Mouse (Mus musculus) midbrain, embryonic 15.5 days (tissue): ENCODE results near the gene Prkcz. TPM values are rescaled to one million over a fixed set of nuclear protein-coding genes. Genes with fewer than 3 reads are reported as not detected.
A peak's percentile ranks its signal among the peaks of the same experiment; 100 is the strongest.

ENCODE experiments used
- ATAC-seq: fragments of 200-750 bp; cut with Nextera tagmentation; replicated peaks from 2 replicates; pipeline ENCODE4 v1.8.0; 2017; ENCODE audit warnings: moderate TSS enrichment
- H3K27ac ChIP-seq: fragments of 300-500 bp; sonication (generic); 2 replicates; pipeline ENCODE4 v1.5.1; 2015; ENCODE audit warnings: mild to moderate bottlenecking, inconsistent platforms
- H3K27me3 ChIP-seq: fragments of 300-500 bp; sonication (generic); replicated peaks from 2 replicates; pipeline ENCODE4 v1.6.1; 2015; ENCODE audit warnings: inconsistent platforms
- H3K36me3 ChIP-seq: fragments of 300-500 bp; sonication (generic); replicated peaks from 2 replicates; pipeline ENCODE4 v1.6.1; 2015; ENCODE audit warnings: inconsistent platforms
- H3K4me1 ChIP-seq: fragments of 300-500 bp; sonication (generic); 2 replicates; pipeline ENCODE4 v1.6.1; 2015; ENCODE audit warnings: inconsistent platforms
- H3K4me2 ChIP-seq: fragments of 300-500 bp; sonication (generic); 2 replicates; pipeline ENCODE4 v1.6.1; 2015; ENCODE audit warnings: inconsistent platforms, mild to moderate bottlenecking, moderate library complexity
- H3K4me3 ChIP-seq: fragments of 300-500 bp; sonication (generic); 2 replicates; pipeline ENCODE4 v1.5.1; 2015; ENCODE audit warnings: mild to moderate bottlenecking, inconsistent platforms
- H3K9ac ChIP-seq: fragments of 300-500 bp; sonication (generic); 2 replicates; pipeline ENCODE4 v1.6.1; 2015; ENCODE audit warnings: mild to moderate bottlenecking, inconsistent platforms
- H3K9me3 ChIP-seq: fragments of 300-500 bp; sonication (generic); 2 replicates; pipeline ENCODE4 v1.6.1; 2016; ENCODE audit warnings: inconsistent platforms
- WGBS: fragments of 180-500 bp; shearing (Covaris S2); methylation state at CpG from one replicate; pipeline ENCODE4 v1.1.7; 2015; ENCODE audit warnings: mixed read lengths; 5-methylcytosine and 5-hydroxymethylcytosine counted together
- polyA plus RNA-seq: library from polyadenylated mRNA; unstranded; fragments of >200 nt; fragmentation: Nextera tagmentation; extraction: Ambion mirVana; gene quantifications from 2 replicates; pipeline ENCODE4 v1.2.1, GENCODE M21; 2015

The Prkcz gene
- polyA plus RNA-seq, 1 experiment from 2014 or later, result 95.6 TPM

- Histone ChIP-seq H3K4me2 (peak overlapping the region; percentile 95; the same call in 1 of the 2 replicates), H3K9ac (no peak overlapping the region), H3K4me1 (peaks cover 88% of the 10 kb centered on the region), H3K27ac (no peak overlapping the region), H3K9me3 (no peaks in the 10 kb centered on the region), H3K4me3 (no peak overlapping the region), H3K36me3 (no peaks in the 10 kb centered on the region), H3K27me3 (no peaks in the 10 kb centered on the region)
- ATAC-seq, result no peak
- WGBS, result 73% methylated on average over 12 of the region's 12 CpGs
Measured at GRCm38 (mm10) chr4:155217241-155218103, 143.7 kb downstream of the Prkcz start.

- Histone ChIP-seq H3K36me3 (no peaks in the 10 kb centered on the region), H3K9me3 (no peaks in the 10 kb centered on the region), H3K27ac (peak overlapping the region; percentile 46), H3K4me2 (peak overlapping the region; percentile 14; the same call in 1 of the 2 replicates), H3K9ac (no peak overlapping the region), H3K4me3 (no peak overlapping the region), H3K27me3 (no peaks in the 10 kb centered on the region), H3K4me1 (peaks cover 84% of the 10 kb centered on the region)
- no peak for ATAC-seq
- 59% methylated on average over 12 of the region's 12 CpGs for WGBS
Measured at GRCm38 (mm10) chr4:155215773-155216630, 145.2 kb downstream of the Prkcz start.

GRCm38 (mm10) chr4:155215203-155215602, 146.0 kb downstream of the Prkcz start:
- Histone ChIP-seq H3K4me2 (peak overlapping the region; percentile 13; the same call in 1 of the 2 replicates), H3K9ac (no peak overlapping the region), H3K4me1 (peaks cover 76% of the 10 kb centered on the region), H3K27me3 (no peaks in the 10 kb centered on the region), H3K9me3 (no peaks in the 10 kb centered on the region), H3K36me3 (no peaks in the 10 kb centered on the region), H3K27ac (peak overlapping the region; percentile 17; the same call in 1 of the 2 replicates), H3K4me3 (no peak overlapping the region)
- no peak for ATAC-seq
- WGBS, result 61% methylated on average over 9 of the region's 9 CpGs

GRCm38 (mm10) chr4:155214793-155215192, 146.4 kb downstream of the Prkcz start:
- Histone ChIP-seq H3K27me3 (no peaks in the 10 kb centered on the region), H3K27ac (no peak overlapping the region), H3K36me3 (no peaks in the 10 kb centered on the region), H3K9ac (no peak overlapping the region), H3K4me1 (peaks cover 72% of the 10 kb centered on the region), H3K4me2 (peak overlapping the region; percentile 13; the same call in 1 of the 2 replicates), H3K4me3 (no peak overlapping the region), H3K9me3 (no peaks in the 10 kb centered on the region)
- 74% methylated on average over 10 of the region's 10 CpGs for WGBS
- ATAC-seq, result no peak

- no peak overlapping the region for H3K4me3 ChIP-seq
- 73% methylated on average over 6 of the region's 6 CpGs for WGBS
- H3K4me2 ChIP-seq, result no peak overlapping the region
- no peaks in the 10 kb centered on the region for H3K27me3 ChIP-seq
- H3K9me3 ChIP-seq, result no peaks in the 10 kb centered on the region
- peaks cover 72% of the 10 kb centered on the region for H3K4me1 ChIP-seq
- H3K36me3 ChIP-seq, result no peaks in the 10 kb centered on the region
- ATAC-seq, result no peak
- H3K27ac ChIP-seq, result no peak overlapping the region
- H3K9ac ChIP-seq, result no peak overlapping the region
Measured at GRCm38 (mm10) chr4:155214188-155214587, 147.0 kb downstream of the Prkcz start.

- no peak overlapping the region for H3K4me3 ChIP-seq
- no peak for ATAC-seq
- H3K9me3 ChIP-seq, result no peaks in the 10 kb centered on the region
- H3K27me3 ChIP-seq, result no peaks in the 10 kb centered on the region
- peaks cover 69% of the 10 kb centered on the region for H3K4me1 ChIP-seq
- H3K27ac ChIP-seq, result 0 out of 2 replicates have a peak overlapping the region, but pooled peaks have one; percentile 11
- 67% methylated on average over 6 of the region's 6 CpGs for WGBS
- H3K9ac ChIP-seq, result no peak overlapping the region
- no peak overlapping the region for H3K4me2 ChIP-seq
- H3K36me3 ChIP-seq, result no peaks in the 10 kb centered on the region
Measured at GRCm38 (mm10) chr4:155213752-155214054, 147.5 kb downstream of the Prkcz start.

- Histone ChIP-seq H3K9ac (no peak overlapping the region), H3K4me1 (peaks cover 69% of the 10 kb centered on the region), H3K4me2 (no peak overlapping the region)
Measured at GRCm38 (mm10) chr4:155213052-155213751, 148.0 kb downstream of the Prkcz start.

More at GRCm38 (mm10) chr4:155213052-155213751, 148.0 kb downstream of the Prkcz start:
- Histone ChIP-seq H3K4me3 (no peak overlapping the region), H3K9me3 (no peaks in the 10 kb centered on the region), H3K36me3 (no peaks in the 10 kb centered on the region), H3K27ac (0 out of 2 replicates have a peak overlapping the region, but pooled peaks have one; percentile 11), H3K27me3 (no peaks in the 10 kb centered on the region)
- no peak for ATAC-seq
- 59% methylated on average over 9 of the region's 9 CpGs for WGBS

Other genes starting within 250 kb of the Prkcz start
- gene Ski, start 138.8 kb downstream of the Prkcz start, polyA plus RNA-seq, result 10.1 and 10.8 TPM in 2 replicates
- 78.5 and 87.4 TPM in 2 replicates for gene Faap20, start 111.6 kb downstream of the Prkcz start, polyA plus RNA-seq
- gene Gabrd, start 36.8 kb upstream of the Prkcz start, polyA plus RNA-seq, result 0.19 and 0.20 TPM in 2 replicates
- 4.5 and 5.3 TPM in 2 replicates for gene Cfap74, start 47.8 kb upstream of the Prkcz start, polyA plus RNA-seq
- gene Tmem52, start 107.8 kb upstream of the Prkcz start, polyA plus RNA-seq, result 0.44 TPM in 1 of 2 replicates, not detected in the other
- 1,179 and 1,183 TPM in 2 replicates for gene Gnb1, start 130.0 kb upstream of the Prkcz start, polyA plus RNA-seq
- 82.9 and 88.7 TPM in 2 replicates for gene Nadk, start 201.0 kb upstream of the Prkcz start, polyA plus RNA-seq
- 15.3 and 17.5 TPM in 2 replicates for gene Slc35e2, start 240.1 kb upstream of the Prkcz start, polyA plus RNA-seq